Mouse (Mus musculus) B cell, adult (primary cell): ENCODE data around the gene Marcks. TPM values are rescaled to one million over a fixed set of nuclear protein-coding genes. Genes with fewer than 3 reads are reported as not detected.

Experiments
- total RNA-seq: library from RNA; stranded (reverse); gene quantifications from 4 replicates; pipeline ENCODE4 v1.2.4, GENCODE M21; 2023; ENCODE audit not compliant: inconsistent age

The Marcks gene
- total RNA-seq: 52.1 to 60.5 TPM (median 55.6 TPM) in 4 replicates

GRCm38 (mm10) chr10:37138778-37139442, at the start of gene Marcks:
Marcks (minus strand) TSS chr10:37138920.

Other genes with a start within 250 kb of the Marcks start
- 43.6 to 46.5 TPM (median 45.3 TPM) in 4 replicates for gene Hdac2, start 164.4 kb downstream of the Marcks start, total RNA-seq